Mouse (Mus musculus) kidney, adult 11 months (tissue): ENCODE results near the gene Eml1.

Experiments
- DNase-seq: peaks from one replicate; pipeline ENCODE4 v3.0.0; 2022

Eml1 gene

GRCm38 (mm10) chr12:108554120-108554841, 183.5 kb downstream of the Eml1 start, which contains the start of gene Evl:
Gene Evl, plus strand, starts transcription at chr12:108554720.
- DNase-seq: peak; percentile 69

GRCm38 (mm10) chr12:108554861-108555556, 184.3 kb downstream of the Eml1 start:
- DNase-seq: peak; percentile 15

GRCm38 (mm10) chr12:108558194-108558593, 187.4 kb downstream of the Eml1 start:
- DNase-seq: no peak

GRCm38 (mm10) chr12:108563238-108563637, 192.5 kb downstream of the Eml1 start:
- no peak for DNase-seq

- no peak for DNase-seq
Observed at GRCm38 (mm10) chr12:108564910-108565506, 194.3 kb downstream of the Eml1 start.

- DNase-seq: no peak
Observed at GRCm38 (mm10) chr12:108579156-108579871, 208.6 kb downstream of the Eml1 start.

- DNase-seq: no peak
Observed at GRCm38 (mm10) chr12:108583775-108584174, 213.0 kb downstream of the Eml1 start.
